Mouse (Mus musculus): Measurements from ENCODE around the gene Olfr1357. TPM values are rescaled to one million over a fixed set of nuclear protein-coding genes. Genes with fewer than 3 reads are reported as not detected.

Olfr1357 gene
- total RNA-seq, 2 experiments from 2014 or later = not detected

- no peak for DNase-seq
Measured at GRCm38 (mm10) chr10:78581121-78581520, 36.8 kb downstream of the Olfr1357 start.

- DNase-seq = no peak
Measured at GRCm38 (mm10) chr10:78578204-78578603, 39.7 kb downstream of the Olfr1357 start.

- no peak for DNase-seq
Measured at GRCm38 (mm10) chr10:78576435-78577184, 41.3 kb downstream of the Olfr1357 start.

GRCm38 (mm10) chr10:78575690-78576089, 42.2 kb downstream of the Olfr1357 start:
- DNase-seq = peak; percentile 80

GRCm38 (mm10) chr10:78575105-78575632, 42.7 kb downstream of the Olfr1357 start:
- no peak for DNase-seq

- DNase-seq = peak; percentile 96
Measured at GRCm38 (mm10) chr10:78574250-78575104, 43.4 kb downstream of the Olfr1357 start, which contains the start of gene Ilvbl. TSS of gene Ilvbl (plus strand) at chr10:78574346.

GRCm38 (mm10) chr10:78573226-78573625, 44.6 kb downstream of the Olfr1357 start:
- no peak for DNase-seq

GRCm38 (mm10) chr10:78570897-78571296, 47.0 kb downstream of the Olfr1357 start:
- DNase-seq = no peak

- no peak for DNase-seq
Measured at GRCm38 (mm10) chr10:78570416-78570815, 47.5 kb downstream of the Olfr1357 start.

GRCm38 (mm10) chr10:78569686-78570085, 48.2 kb downstream of the Olfr1357 start:
- no peak for DNase-seq

- no peak for DNase-seq
Measured at GRCm38 (mm10) chr10:78569191-78569590, 48.7 kb downstream of the Olfr1357 start.

- no peak for DNase-seq
Measured at GRCm38 (mm10) chr10:78565070-78565469, 52.8 kb downstream of the Olfr1357 start.

Other genes with a start within 250 kb of the Olfr1357 start
- 100 to 1,000 TPM; 186 to 194 TPM for gene Rrp1, start 205.0 kb downstream of the Olfr1357 start, total RNA-seq (2021)
- 100 to 1,000 TPM; 130 to 150 TPM for gene Cstb, start 192.4 kb downstream of the Olfr1357 start, total RNA-seq (2021)
- gene Pdxk, start 153.1 kb downstream of the Olfr1357 start, total RNA-seq (2021) = 10 to 100 TPM; 26.7 to 27.5 TPM
- gene Olfr1358, start 100.6 kb downstream of the Olfr1357 start, total RNA-seq (2021) = not detected
- 10 to 100 TPM; 54.0 to 55.1 TPM for gene Ilvbl, start 43.7 kb downstream of the Olfr1357 start, total RNA-seq (2021)
- 10 to 100 TPM; 27.3 to 29.2 TPM for gene Syde1, start 26.1 kb downstream of the Olfr1357 start, total RNA-seq (2021)
- gene Casp14, start 100.2 kb upstream of the Olfr1357 start, total RNA-seq (2021) = not detected
- not detected for gene Ccdc105, start 135.0 kb upstream of the Olfr1357 start, total RNA-seq (2021)
- under 1 TPM; 0.33 to 0.39 TPM for gene Slc1a6, start 162.4 kb upstream of the Olfr1357 start, total RNA-seq (2021)
- not detected for gene Olfr1356, start 234.1 kb upstream of the Olfr1357 start, total RNA-seq (2021)